ENCODE assay signal across 22 mouse cellular contexts in the genomic region with DNA sequence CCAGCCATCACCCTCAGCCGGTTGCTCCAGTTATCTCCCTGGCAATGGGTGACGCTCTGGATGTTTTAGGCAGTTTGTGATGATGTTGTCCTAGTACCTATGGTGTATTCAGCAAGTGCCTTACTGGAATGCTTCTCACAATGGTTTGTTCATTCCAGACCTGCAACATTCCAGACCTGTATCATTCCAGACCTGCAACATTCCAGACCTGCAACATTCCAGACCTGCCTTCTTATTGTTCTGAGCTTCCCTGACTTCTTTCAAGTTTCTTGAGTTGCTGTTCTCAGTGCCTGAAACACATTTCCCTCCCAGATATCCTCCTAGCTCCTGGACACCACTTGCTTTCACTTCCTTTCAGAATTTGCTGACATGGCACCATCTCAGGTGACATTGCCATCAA. TPM values are rescaled to one million over a fixed set of nuclear protein-coding genes. Genes with fewer than 3 reads are reported as not detected.
DNase-seq lines count a peak whose midpoint lies in the region; ATAC-seq and TF ChIP-seq lines count a peak whose summit lies in the region.
"Had no signal": no experiment of that assay in that cellular context is flagged by ENCODE, and none has a peak within 500 bp of the region (broad histone marks: within the 10 kb centered on the region; RNA-seq: fewer than 3 reads in every experiment).

No protein-coding gene starts in this region.

- TF ChIP-seq EP300 in lung, postnatal 0 days (IDR thresholded peaks at IDR 0.05) = peak; percentile 70

- no peak for TF ChIP-seq CTCF in lung, postnatal 0 days (IDR thresholded peaks at IDR 0.05)

- H3K9me3 ChIP-seq in lung, postnatal 0 days (ENCODE audit: low read length) = no peaks in the 10 kb centered on the region
- no peaks in the 10 kb centered on the region for H3K9me3 ChIP-seq in ES-E14 (ENCODE audit: control insufficient read depth, insufficient read depth, low read depth, low read length)
- H3K9me3 ChIP-seq in forebrain, embryonic 10.5 days = no peaks in the 10 kb centered on the region
- no peaks in the 10 kb centered on the region for H3K9me3 ChIP-seq in hindbrain, embryonic 13.5 days
- H3K9me3 ChIP-seq: embryonic facial prominence, embryonic 10.5 days; embryonic facial prominence, embryonic 12.5 days; forebrain, embryonic 12.5 days had no signal

- H3K4me1 ChIP-seq in lung, postnatal 0 days (ENCODE audit: insufficient read depth, low read depth, low read length) = no peaks in the 10 kb centered on the region
- no peaks in the 10 kb centered on the region for H3K4me1 ChIP-seq in ES-E14 (ENCODE audit: control insufficient read depth in 2 of 2, insufficient read depth in 2 of 2, low read length in 2 of 2, poor library complexity in 1 of 2)
- no peaks in the 10 kb centered on the region for H3K4me1 ChIP-seq in forebrain, embryonic 10.5 days
- no peaks in the 10 kb centered on the region for H3K4me1 ChIP-seq in hindbrain, embryonic 13.5 days (replicated peaks)
- H3K4me1 ChIP-seq: embryonic facial prominence, embryonic 10.5 days; embryonic facial prominence, embryonic 12.5 days; forebrain, embryonic 12.5 days had no signal

- H3K4me2 ChIP-seq in lung, postnatal 0 days (replicated peaks; ENCODE audit: low read depth, low read length) = no peak overlapping the region
- H3K4me2 ChIP-seq in hindbrain, embryonic 13.5 days = no peak overlapping the region
- H3K4me2 ChIP-seq: embryonic facial prominence, embryonic 12.5 days; forebrain, embryonic 12.5 days had no signal

- no peak overlapping the region for H3K27ac ChIP-seq in lung, postnatal 0 days (ENCODE audit: low read length)
- H3K27ac ChIP-seq in ES-E14 (ENCODE audit: insufficient read depth, low read depth, low read length, poor library complexity, severe bottlenecking) = no peak overlapping the region
- H3K27ac ChIP-seq in forebrain, embryonic 10.5 days = no peak overlapping the region
- H3K27ac ChIP-seq in hindbrain, embryonic 13.5 days = no peak overlapping the region
- H3K27ac ChIP-seq: embryonic facial prominence, embryonic 10.5 days; embryonic facial prominence, embryonic 12.5 days; forebrain, embryonic 12.5 days had no signal

- no peak for DNase-seq in lung, postnatal 0 days (ENCODE audit: low spot score)
- DNase-seq in lung, postnatal 10 days = no peak
- DNase-seq in ES-E14 (ENCODE audit: low read depth, low spot score) (no peak), ZHBTc4 (ENCODE audit: low read depth, low spot score) (peak; percentile 51)
- DNase-seq in forebrain, embryonic 10.5 days (ENCODE audit: extremely low spot score, low spot score) = no peak
- DNase-seq: adrenal gland, adult 2 months; adrenal gland, postnatal 10 days; adrenal gland, postnatal 25 days; B cell, adult 2 months; cerebellum, adult 11-12 months; cerebellum, adult 2 months; cerebellum, adult 9-10 months; cerebellum, postnatal 10 days; cerebellum, postnatal 25 days had no signal

- in situ Hi-C loops in ES-E14 (cut with MboI; ENCODE audit: low sequenced_read_pairs in 2 of 2, unreplicated experiment in 2 of 2) = no loop called here

- H3K36me3 ChIP-seq in lung, postnatal 0 days (ENCODE audit: insufficient read depth, low read length) = no peaks in the 10 kb centered on the region
- no peaks in the 10 kb centered on the region for H3K36me3 ChIP-seq in ES-E14 (ENCODE audit: control insufficient read depth, insufficient read depth, low read length, poor library complexity, severe bottlenecking)
- H3K36me3 ChIP-seq in forebrain, embryonic 10.5 days (replicated peaks) = no peaks in the 10 kb centered on the region
- no peaks in the 10 kb centered on the region for H3K36me3 ChIP-seq in hindbrain, embryonic 13.5 days
- H3K36me3 ChIP-seq: embryonic facial prominence, embryonic 10.5 days; embryonic facial prominence, embryonic 12.5 days; forebrain, embryonic 12.5 days had no signal

- ATAC-seq in lung, postnatal 0 days = no peak
- no peak for ATAC-seq in hindbrain, embryonic 13.5 days (ENCODE audit: low FRiP score)
- ATAC-seq: CD4-positive, CD25-positive, alpha-beta regulatory T cell, adult 4 months; forebrain, embryonic 14.5 days; forebrain, embryonic 16.5 days had no signal

- H3K27me3 ChIP-seq in lung, postnatal 0 days (replicated peaks; ENCODE audit: insufficient read depth, low read length) = no peaks in the 10 kb centered on the region
- H3K27me3 ChIP-seq in forebrain, embryonic 10.5 days (ENCODE audit: poor library complexity, severe bottlenecking) = no peaks in the 10 kb centered on the region
- H3K27me3 ChIP-seq in hindbrain, embryonic 13.5 days = no peaks in the 10 kb centered on the region
- H3K27me3 ChIP-seq: embryonic facial prominence, embryonic 12.5 days; forebrain, embryonic 12.5 days had no signal

- no peak overlapping the region for H3K9ac ChIP-seq in lung, postnatal 0 days (replicated peaks; ENCODE audit: low read depth)
- H3K9ac ChIP-seq in ES-E14 (ENCODE audit: insufficient read depth, low read depth, low read length, poor library complexity, severe bottlenecking) = no peak overlapping the region
- no peak overlapping the region for H3K9ac ChIP-seq in hindbrain, embryonic 13.5 days
- H3K9ac ChIP-seq: embryonic facial prominence, embryonic 12.5 days; forebrain, embryonic 12.5 days had no signal

- no peak overlapping the region for H3K4me3 ChIP-seq in lung, postnatal 0 days (ENCODE audit: low read depth, low read length)
- no peak overlapping the region for H3K4me3 ChIP-seq in ES-E14 (ENCODE audit: insufficient read depth in 1 of 2, low read depth in 1 of 2, low read length in 2 of 2, poor library complexity in 1 of 2, severe bottlenecking in 1 of 2)
- no peak overlapping the region for H3K4me3 ChIP-seq in forebrain, embryonic 10.5 days
- no peak overlapping the region for H3K4me3 ChIP-seq in hindbrain, embryonic 13.5 days
- H3K4me3 ChIP-seq: embryonic facial prominence, embryonic 10.5 days; embryonic facial prominence, embryonic 12.5 days; forebrain, embryonic 12.5 days had no signal

- WGBS in lung, postnatal 0 days = 50% methylated on average over 2 of the region's 2 CpGs
- WGBS in forebrain, embryonic 10.5 days = 87% methylated on average over 2 of the region's 2 CpGs
- 91% methylated on average over 2 of the region's 2 CpGs for WGBS in hindbrain, embryonic 13.5 days

TF ChIP-seq in ES-E14, 5 proteins besides CTCF, POLR2A, EP300 and RAD21:
- TF ChIP-seq ZNF384 (IDR thresholded peaks at IDR 0.05; ENCODE audit: low read depth, low read length) (no peak), CHD2 (IDR thresholded peaks at IDR 0.05; ENCODE audit: low read depth, low read length) (no peak), HCFC1 (IDR thresholded peaks at IDR 0.05; ENCODE audit: borderline replicate concordance, insufficient read depth, low read length) (no peak), MAFK (IDR thresholded peaks at IDR 0.05; ENCODE audit: insufficient read depth, low read depth, low read length) (peak; percentile 85)

RNA-seq across cellular contexts. Expression of a gene that starts 37.0 kb away (rescaled TPM):
- 982 and 1,058 TPM in 2 replicates for polyA plus RNA-seq in lung, postnatal 0 days (2015; fragmentation: Nextera tagmentation; extraction: Ambion mirVana)
- total RNA-seq in ES-E14 (2012; rRNA removed) = 42.7 and 47.1 TPM in 2 replicates
- 81.2 and 88.9 TPM in 2 replicates for polyA plus RNA-seq in forebrain, embryonic 10.5 days (2016; fragmentation: Nextera tagmentation; extraction: Ambion mirVana)
- 127 and 139 TPM in 2 replicates for polyA plus RNA-seq in hindbrain, embryonic 13.5 days (2015; fragmentation: Nextera tagmentation; extraction: Ambion mirVana)
- total RNA-seq: MEL had no signal
- polyA plus RNA-seq: CD4-positive, CD25-positive, alpha-beta regulatory T cell, adult 4 months had no signal
